Mouse (Mus musculus): Measurements from ENCODE around the gene Kcnk12.
A peak's percentile ranks its signal among the peaks of the same experiment; 100 is the strongest.

Gene Kcnk12

GRCm38 (mm10) chr17:87797688-87798291 is at the start of gene Kcnk12:
Gene Kcnk12 (minus strand): TSS chr17:87797994.
- DNase-seq (ENCODE audit: low spot score) = peak; percentile 56

GRCm38 (mm10) chr17:87842156-87842555 is 44.4 kb upstream of the Kcnk12 start:
- DNase-seq (ENCODE audit: low spot score) = no peak

- DNase-seq (ENCODE audit: low spot score) = no peak
These were observed 42.3 kb upstream of the Kcnk12 start for GRCm38 (mm10) chr17:87840079-87840478.

- DNase-seq (ENCODE audit: low spot score) = no peak
These were observed 37.1 kb upstream of the Kcnk12 start for GRCm38 (mm10) chr17:87834850-87835249.

- no peak for DNase-seq (ENCODE audit: low spot score)
These were observed 29.1 kb upstream of the Kcnk12 start for GRCm38 (mm10) chr17:87826909-87827308.

- DNase-seq (ENCODE audit: low spot score) = no peak
These were observed 28.3 kb upstream of the Kcnk12 start for GRCm38 (mm10) chr17:87826036-87826560.

GRCm38 (mm10) chr17:87825454-87826008 is 27.7 kb upstream of the Kcnk12 start:
- no peak for DNase-seq (ENCODE audit: low spot score)

GRCm38 (mm10) chr17:87823031-87823430 is 25.2 kb upstream of the Kcnk12 start:
- no peak for DNase-seq (ENCODE audit: low spot score)

- DNase-seq (ENCODE audit: low spot score) = no peak
These were observed 11.8 kb upstream of the Kcnk12 start for GRCm38 (mm10) chr17:87809556-87809955.

GRCm38 (mm10) chr17:87799948-87800340 is 2.1 kb upstream of the Kcnk12 start:
- no peak for DNase-seq (ENCODE audit: low spot score)

- no peak for DNase-seq (ENCODE audit: low spot score)
These were observed 1.6 kb upstream of the Kcnk12 start for GRCm38 (mm10) chr17:87799212-87799947.

- no peak for DNase-seq (ENCODE audit: low spot score)
These were observed 688 bp upstream of the Kcnk12 start for GRCm38 (mm10) chr17:87798423-87798941.

- DNase-seq (ENCODE audit: low spot score) = no peak
These were observed 845 bp downstream of the Kcnk12 start for GRCm38 (mm10) chr17:87796881-87797416.

GRCm38 (mm10) chr17:87795927-87796714 is 1.7 kb downstream of the Kcnk12 start:
- no peak for DNase-seq (ENCODE audit: low spot score)

GRCm38 (mm10) chr17:87794801-87795200 is 3.0 kb downstream of the Kcnk12 start:
- no peak for DNase-seq (ENCODE audit: low spot score)

GRCm38 (mm10) chr17:87793331-87793730 is 4.5 kb downstream of the Kcnk12 start:
- DNase-seq (ENCODE audit: low spot score) = no peak

GRCm38 (mm10) chr17:87792623-87793315 is 5.0 kb downstream of the Kcnk12 start:
- no peak for DNase-seq (ENCODE audit: low spot score)

- DNase-seq (ENCODE audit: low spot score) = no peak
These were observed 6.2 kb downstream of the Kcnk12 start for GRCm38 (mm10) chr17:87791517-87792098.

GRCm38 (mm10) chr17:87790661-87791060 is 7.1 kb downstream of the Kcnk12 start:
- no peak for DNase-seq (ENCODE audit: low spot score)

GRCm38 (mm10) chr17:87788216-87788615 is 9.6 kb downstream of the Kcnk12 start:
- DNase-seq (ENCODE audit: low spot score) = no peak

- DNase-seq (ENCODE audit: low spot score) = no peak
These were observed 10.1 kb downstream of the Kcnk12 start for GRCm38 (mm10) chr17:87787711-87788110.
